8 mouse cellular contexts compared by ENCODE assay signal in genomic region chr12:83950840-83951701, GRCm38 (mm10). TPM values are rescaled to one million over a fixed set of nuclear protein-coding genes. Genes with fewer than 3 reads are reported as not detected.
A peak's percentile ranks its signal among the peaks of the same experiment; 100 is the strongest.
DNase-seq lines count a peak whose midpoint lies in the region; ATAC-seq lines count a peak whose summit lies in the region.

No protein-coding gene starts in this region.

- peak overlapping the region; percentile 88 for H3K27ac ChIP-seq in forebrain, embryonic 13.5 days
- H3K27ac ChIP-seq in hindbrain, embryonic 13.5 days, result peak overlapping the region; percentile 89
- peak overlapping the region; percentile 72 for H3K27ac ChIP-seq in midbrain, embryonic 11.5 days (ENCODE audit: low read depth, low read length)

- ATAC-seq in forebrain, embryonic 13.5 days, result peak; percentile 69
- peak; percentile 74 for ATAC-seq in hindbrain, embryonic 13.5 days (ENCODE audit: low FRiP score)
- ATAC-seq in midbrain, embryonic 11.5 days (ENCODE audit: low FRiP score), result peak; percentile 70

- peak overlapping the region; percentile 92 for H3K9ac ChIP-seq in forebrain, embryonic 13.5 days
- peak overlapping the region; percentile 89 for H3K9ac ChIP-seq in hindbrain, embryonic 13.5 days
- peak overlapping the region; percentile 78 for H3K9ac ChIP-seq in midbrain, embryonic 11.5 days (ENCODE audit: low read length)

- peak overlapping the region; percentile 91 for H3K4me2 ChIP-seq in forebrain, embryonic 13.5 days
- H3K4me2 ChIP-seq in hindbrain, embryonic 13.5 days, result peak overlapping the region; percentile 85
- peak overlapping the region; percentile 91 for H3K4me2 ChIP-seq in midbrain, embryonic 11.5 days

- H3K4me1 ChIP-seq in forebrain, embryonic 13.5 days, result peaks cover 33% of the 10 kb centered on the region
- peaks cover 36% of the 10 kb centered on the region for H3K4me1 ChIP-seq in hindbrain, embryonic 13.5 days (replicated peaks)
- H3K4me1 ChIP-seq in midbrain, embryonic 11.5 days (ENCODE audit: control insufficient read depth, insufficient read depth, low read length), result peaks cover 18% of the 10 kb centered on the region

- peak; percentile 46 for DNase-seq in layer of hippocampus, adult 11-12 months (ENCODE audit: low spot score)
- no peak for DNase-seq in layer of hippocampus, adult 9-10 months (ENCODE audit: low spot score)
- DNase-seq in cerebellum, adult 11 months, result peak; percentile 44
- peak; percentile 51 to 66 for DNase-seq in left cerebral cortex, postnatal 14 days (ENCODE audit: low spot score in 2 of 2)
- peak; percentile 97 for DNase-seq in midbrain, embryonic 11.5 days (ENCODE audit: low spot score, missing footprints)
- peak; percentile 63 for DNase-seq in right cerebral cortex, postnatal 4 days

- WGBS in forebrain, embryonic 13.5 days, result under 1% methylated on average over 102 of the region's 116 CpGs
- under 1% methylated on average over 109 of the region's 116 CpGs for WGBS in hindbrain, embryonic 13.5 days
- under 1% methylated on average over 107 of the region's 116 CpGs for WGBS in midbrain, embryonic 11.5 days

- H3K27me3 ChIP-seq in forebrain, embryonic 13.5 days, result no peaks in the 10 kb centered on the region
- no peaks in the 10 kb centered on the region for H3K27me3 ChIP-seq in hindbrain, embryonic 13.5 days
- H3K27me3 ChIP-seq in midbrain, embryonic 11.5 days (ENCODE audit: control insufficient read depth, insufficient read depth, low read length), result no peaks in the 10 kb centered on the region

- intact Hi-C loops in left cerebral cortex, postnatal 14 days (cut with DNase I), result loop anchor here (10.0 kb wide), 1 partner anchor 236 kb away; no protein-coding TSS in a partner anchor

- no peaks in the 10 kb centered on the region for H3K9me3 ChIP-seq in forebrain, embryonic 13.5 days (replicated peaks)
- H3K9me3 ChIP-seq in hindbrain, embryonic 13.5 days, result no peaks in the 10 kb centered on the region
- no peaks in the 10 kb centered on the region for H3K9me3 ChIP-seq in midbrain, embryonic 11.5 days (ENCODE audit: control insufficient read depth, low read length)

- peaks cover 21% of the 10 kb centered on the region for H3K36me3 ChIP-seq in forebrain, embryonic 13.5 days (ENCODE audit: poor library complexity, severe bottlenecking)
- peaks cover 19% of the 10 kb centered on the region for H3K36me3 ChIP-seq in hindbrain, embryonic 13.5 days
- H3K36me3 ChIP-seq in midbrain, embryonic 11.5 days (ENCODE audit: control insufficient read depth, insufficient read depth, low read length), result peaks cover 5% of the 10 kb centered on the region

- peak overlapping the region; percentile 91 for H3K4me3 ChIP-seq in forebrain, embryonic 13.5 days
- peak overlapping the region; percentile 89 for H3K4me3 ChIP-seq in hindbrain, embryonic 13.5 days
- peak overlapping the region; percentile 66 for H3K4me3 ChIP-seq in midbrain, embryonic 11.5 days (ENCODE audit: low read depth, low read length)

RNA-seq across cellular contexts. Expression of gene Riox1, which starts 0.7 kb away (rescaled TPM):
- 8.6 and 9.4 TPM in 2 replicates for polyA plus RNA-seq in forebrain, embryonic 13.5 days (2015; fragmentation: Nextera tagmentation; extraction: Ambion mirVana)
- 10.0 and 10.8 TPM in 2 replicates for polyA plus RNA-seq in hindbrain, embryonic 13.5 days (2015; fragmentation: Nextera tagmentation; extraction: Ambion mirVana)
- total RNA-seq in left cerebral cortex, postnatal 14 days (2021), result 10 to 100 TPM; 15.5 to 17.8 TPM
- 13.6 and 15.3 TPM in 2 replicates for polyA plus RNA-seq in midbrain, embryonic 11.5 days (2014; fragmentation: Nextera tagmentation; extraction: Ambion mirVana)

RNA-seq across cellular contexts. Expression of gene Numb, which starts 29.3 kb away (rescaled TPM):
- polyA plus RNA-seq in forebrain, embryonic 13.5 days (2015; fragmentation: Nextera tagmentation; extraction: Ambion mirVana), result 23.2 and 26.2 TPM in 2 replicates
- polyA plus RNA-seq in hindbrain, embryonic 13.5 days (2015; fragmentation: Nextera tagmentation; extraction: Ambion mirVana), result 19.9 and 25.6 TPM in 2 replicates
- 10 to 100 TPM; 53.9 to 65.2 TPM for total RNA-seq in left cerebral cortex, postnatal 14 days (2021)
- 27.2 and 27.8 TPM in 2 replicates for polyA plus RNA-seq in midbrain, embryonic 11.5 days (2014; fragmentation: Nextera tagmentation; extraction: Ambion mirVana)

RNA-seq across cellular contexts. Expression of gene Heatr4, which starts 33.6 kb away (rescaled TPM):
- polyA plus RNA-seq in forebrain, embryonic 13.5 days (2015; fragmentation: Nextera tagmentation; extraction: Ambion mirVana), result 0.05 TPM in 1 of 2 replicates, not detected in the other
- polyA plus RNA-seq in hindbrain, embryonic 13.5 days (2015; fragmentation: Nextera tagmentation; extraction: Ambion mirVana), result not detected in 2 replicates
- under 1 TPM; 0.11 to 0.15 TPM for total RNA-seq in left cerebral cortex, postnatal 14 days (2021)
- polyA plus RNA-seq in midbrain, embryonic 11.5 days (2014; fragmentation: Nextera tagmentation; extraction: Ambion mirVana), result not detected in 2 replicates

RNA-seq across cellular contexts. Expression of gene Acot2, which starts 36.6 kb away (rescaled TPM):
- polyA plus RNA-seq in forebrain, embryonic 13.5 days (2015; fragmentation: Nextera tagmentation; extraction: Ambion mirVana), result 9.9 and 11.1 TPM in 2 replicates
- polyA plus RNA-seq in hindbrain, embryonic 13.5 days (2015; fragmentation: Nextera tagmentation; extraction: Ambion mirVana), result 14.7 and 17.0 TPM in 2 replicates
- 10 to 100 TPM in 1 of 2 experiments, 1 to 10 TPM in 1; 8.9 to 10.5 TPM for total RNA-seq in left cerebral cortex, postnatal 14 days (2021)
- 11.6 and 13.2 TPM in 2 replicates for polyA plus RNA-seq in midbrain, embryonic 11.5 days (2014; fragmentation: Nextera tagmentation; extraction: Ambion mirVana)

RNA-seq across cellular contexts. Expression of gene Acot1, which starts 58.2 kb away (rescaled TPM):
- 54.0 and 56.5 TPM in 2 replicates for polyA plus RNA-seq in forebrain, embryonic 13.5 days (2015; fragmentation: Nextera tagmentation; extraction: Ambion mirVana)
- polyA plus RNA-seq in hindbrain, embryonic 13.5 days (2015; fragmentation: Nextera tagmentation; extraction: Ambion mirVana), result 77.9 and 83.6 TPM in 2 replicates
- 10 to 100 TPM; 10.4 to 17.0 TPM for total RNA-seq in left cerebral cortex, postnatal 14 days (2021)
- 47.5 and 48.5 TPM in 2 replicates for polyA plus RNA-seq in midbrain, embryonic 11.5 days (2014; fragmentation: Nextera tagmentation; extraction: Ambion mirVana)
